Mouse (Mus musculus) gastrocnemius, adult 8-10 months (tissue): ENCODE measurements around the gene Prr13. TPM values are rescaled to one million over a fixed set of nuclear protein-coding genes. Genes with fewer than 3 reads are reported as not detected.

Experiments
- DNase-seq, 2 experiments: peaks; one replicate each; pipeline ENCODE4 v3.0.0; 2022; ENCODE audit warnings: low spot score in 2 of 2
- total RNA-seq, 4 experiments: library from RNA; stranded (reverse); gene quantifications; 2 replicates each; pipeline ENCODE4 v1.2.4; 2022

Gene Prr13
- 10 to 100 TPM; 16.4 to 22.3 (median 20.2) TPM for total RNA-seq

GRCm38 (mm10) chr15:102458904-102459317 is at the start of gene Prr13:
TSS of gene Prr13 (plus strand) at chr15:102459028.
- peak; percentile 82 to 87 for DNase-seq

GRCm38 (mm10) chr15:102409286-102409685 is 49.5 kb upstream of the Prr13 start:
- no peak for DNase-seq

DNA sequence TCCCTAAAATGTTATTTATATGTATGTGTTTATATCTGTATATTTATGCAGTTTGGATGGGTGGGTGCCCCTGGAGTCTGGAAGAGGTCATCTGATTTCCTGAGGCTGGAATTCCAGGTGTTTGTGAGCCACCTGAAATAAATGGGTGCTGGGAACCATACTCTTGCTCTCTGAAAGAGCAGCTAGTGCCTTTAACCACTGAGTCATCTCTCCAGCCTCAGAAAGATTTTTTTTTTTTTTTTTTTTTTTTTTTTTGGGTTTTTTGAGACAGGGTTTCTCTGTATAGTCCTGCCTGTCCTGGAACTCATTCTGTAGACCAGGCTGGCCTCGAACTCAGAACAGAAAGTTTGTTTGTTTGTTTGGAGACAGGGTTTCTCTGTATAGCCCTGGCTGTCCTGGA is 47.8 kb upstream of the Prr13 start:
- DNase-seq, result no peak

DNA sequence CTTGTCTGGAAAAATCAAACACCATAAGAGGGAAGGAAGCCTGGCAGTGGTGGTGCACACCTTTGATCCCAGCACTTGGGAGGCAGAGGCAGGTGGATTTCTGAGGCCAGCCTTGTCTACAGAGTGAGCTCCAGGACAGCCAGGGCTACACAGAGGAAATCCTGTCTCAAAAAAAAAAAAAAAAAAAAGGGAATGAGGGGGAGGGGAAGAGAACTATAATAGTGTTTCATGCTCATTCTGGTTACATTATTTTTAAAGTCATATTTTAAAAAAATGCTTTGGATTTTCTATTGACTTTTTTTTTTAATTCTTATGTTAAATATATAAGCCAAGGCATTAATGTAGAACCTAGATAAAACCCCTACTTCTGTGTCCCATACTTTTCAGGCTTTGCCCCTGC is 45.1 kb upstream of the Prr13 start:
- no peak for DNase-seq

DNA sequence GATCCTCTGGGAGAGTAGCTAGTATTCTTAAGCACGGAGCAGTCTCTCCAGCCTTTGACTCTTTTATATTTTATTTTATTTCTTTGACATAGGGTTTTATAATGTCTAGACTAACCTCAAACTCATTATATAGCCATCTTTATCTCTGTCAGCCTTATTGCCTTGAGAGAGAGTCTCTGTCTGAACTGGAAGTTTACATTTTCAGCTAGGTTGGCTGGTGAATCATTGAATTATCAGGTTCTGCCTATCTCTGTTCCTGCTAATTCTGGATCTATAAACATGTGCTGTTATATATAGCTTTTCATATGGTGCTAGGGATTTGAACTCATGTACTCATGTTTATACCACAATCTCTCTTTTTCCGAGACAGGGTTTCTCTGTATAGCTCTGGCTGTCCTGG is 41.3 kb upstream of the Prr13 start:
- DNase-seq, result no peak

DNA sequence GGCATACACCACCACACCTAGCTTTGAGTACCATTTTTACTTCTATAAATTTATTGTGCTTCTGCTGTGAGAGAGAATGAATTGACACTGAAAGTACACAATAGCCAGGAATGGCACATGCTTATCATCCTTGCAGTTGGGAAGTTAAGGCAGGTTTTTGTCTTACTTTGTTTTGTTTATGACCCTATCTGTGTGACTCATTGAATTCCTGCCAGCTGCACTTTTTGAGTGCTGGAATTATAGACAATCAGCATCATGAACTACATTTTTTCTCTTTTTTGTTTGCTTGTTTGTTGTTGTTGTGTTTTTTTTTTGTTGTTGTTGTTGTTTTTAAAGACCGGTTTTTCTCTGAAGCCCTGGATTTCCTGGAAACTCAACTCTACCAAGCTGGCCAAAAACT is 37.8 kb upstream of the Prr13 start:
- DNase-seq, result no peak

DNA sequence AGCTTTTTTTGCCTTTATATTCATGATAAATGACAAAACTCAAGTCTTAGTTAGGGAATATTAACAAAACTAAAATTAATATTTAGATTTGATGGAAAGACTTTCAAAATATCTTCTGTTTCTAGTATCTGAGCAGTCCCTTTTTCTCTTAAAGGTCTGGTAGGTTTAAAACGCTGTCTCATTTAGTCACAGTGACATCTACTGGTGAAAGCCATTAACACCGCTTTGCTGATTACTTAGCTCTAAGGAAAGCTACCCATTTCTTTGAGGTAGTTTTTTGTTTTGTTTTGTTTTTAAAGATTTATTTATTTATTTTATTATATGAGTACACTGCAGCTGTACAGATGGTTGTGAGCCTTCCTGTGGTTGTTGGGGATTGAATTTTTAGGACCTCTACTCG is 37.4 kb upstream of the Prr13 start:
- DNase-seq, result no peak

GRCm38 (mm10) chr15:102423602-102424240 is 35.1 kb upstream of the Prr13 start:
- DNase-seq, result no peak

DNA sequence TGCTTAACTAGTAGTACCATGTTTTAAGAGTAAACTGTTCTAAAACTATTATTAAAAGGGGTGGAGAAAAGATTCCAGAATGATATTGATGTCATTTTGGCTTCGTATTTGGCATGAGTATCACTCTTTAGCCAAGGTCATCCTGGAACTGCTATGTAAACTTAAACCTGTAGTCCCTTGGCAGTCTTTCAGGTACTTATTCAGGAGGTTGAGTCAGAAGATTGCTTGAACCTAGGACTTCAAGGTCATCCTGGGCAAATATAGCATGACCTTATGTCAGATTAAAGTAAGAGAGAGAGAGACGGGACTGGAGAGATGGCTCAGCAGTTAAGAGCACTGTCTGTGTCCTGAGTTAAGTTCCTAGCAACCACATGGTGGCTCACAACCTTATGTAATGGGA is 34.2 kb upstream of the Prr13 start:
- DNase-seq, result no peak

GRCm38 (mm10) chr15:102426963-102427362 is 31.9 kb upstream of the Prr13 start:
- no peak for DNase-seq

DNA sequence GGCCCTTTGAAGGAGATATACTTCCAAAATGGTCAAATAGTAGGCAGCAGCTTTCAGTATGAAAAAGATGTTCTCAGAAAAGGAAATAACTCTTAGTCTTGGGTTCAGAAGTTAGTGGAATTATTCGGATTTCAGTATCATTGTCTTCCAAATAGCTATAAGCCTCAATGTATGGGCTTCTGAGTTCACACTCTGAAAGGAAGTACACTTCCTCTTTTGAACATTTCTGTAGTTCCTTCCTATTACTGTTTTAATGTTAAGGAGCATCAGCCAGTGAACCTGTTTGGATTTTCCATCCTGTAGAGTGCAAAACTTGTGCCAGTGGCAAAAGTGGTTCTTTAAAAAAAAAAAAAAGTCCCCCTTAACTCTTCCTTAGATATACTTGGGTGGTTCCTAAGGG is 26.8 kb upstream of the Prr13 start:
- no peak for DNase-seq

- no peak for DNase-seq
These were observed 25.7 kb upstream of the Prr13 start for GRCm38 (mm10) chr15:102433173-102433572.

DNA sequence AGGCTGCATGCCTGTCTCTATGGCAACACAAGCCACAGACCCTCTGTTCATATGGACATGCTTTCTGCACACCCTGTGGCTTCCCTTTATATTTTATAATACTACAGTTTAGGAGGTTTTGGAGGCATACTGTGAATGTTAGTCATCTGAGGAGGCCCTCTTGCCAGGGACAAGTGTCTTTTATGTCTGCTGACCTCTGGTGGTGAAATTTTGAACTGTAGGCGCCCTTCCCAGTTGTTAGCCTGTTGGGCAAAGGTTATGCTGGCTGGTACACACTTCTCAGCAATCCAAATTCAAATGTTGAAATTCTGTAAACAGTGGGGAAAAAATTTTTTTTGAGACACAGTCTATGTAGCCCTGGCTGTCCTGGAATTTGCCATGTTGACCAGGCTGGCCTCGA is 16.3 kb upstream of the Prr13 start:
- peak; percentile 82 to 84 for DNase-seq

GRCm38 (mm10) chr15:102445146-102445545 is 13.7 kb upstream of the Prr13 start, which contains the start of gene Amhr2:
TSS of gene Amhr2 (plus strand) at chr15:102445367.
- no peak for DNase-seq

GRCm38 (mm10) chr15:102446448-102446847 is 12.4 kb upstream of the Prr13 start:
- no peak for DNase-seq

- no peak for DNase-seq
These were observed 9.5 kb upstream of the Prr13 start for GRCm38 (mm10) chr15:102449366-102449765.

DNA sequence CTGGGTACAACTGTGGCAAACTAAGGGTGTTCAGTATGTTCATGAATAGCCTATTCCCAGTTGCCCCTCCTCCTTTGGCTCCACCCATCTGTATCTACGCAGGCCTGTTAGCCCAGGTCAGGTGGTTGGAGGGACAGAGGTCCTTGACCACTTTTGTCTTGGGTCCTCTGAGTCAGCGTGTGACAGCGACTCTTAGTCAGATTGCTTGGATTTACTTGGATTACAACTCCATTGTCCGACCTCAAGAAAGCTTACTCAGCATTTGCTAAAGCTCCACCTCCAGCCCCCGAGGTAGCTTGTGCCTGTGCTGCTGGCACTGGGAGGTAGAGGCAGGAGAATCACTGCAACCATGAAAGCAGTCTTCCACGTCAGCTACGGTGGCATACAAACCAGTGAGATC is 7.9 kb upstream of the Prr13 start:
- DNase-seq, result no peak

- DNase-seq, result peak; percentile 38 to 50
These were observed 7.0 kb upstream of the Prr13 start for GRCm38 (mm10) chr15:102451666-102452430.

DNA sequence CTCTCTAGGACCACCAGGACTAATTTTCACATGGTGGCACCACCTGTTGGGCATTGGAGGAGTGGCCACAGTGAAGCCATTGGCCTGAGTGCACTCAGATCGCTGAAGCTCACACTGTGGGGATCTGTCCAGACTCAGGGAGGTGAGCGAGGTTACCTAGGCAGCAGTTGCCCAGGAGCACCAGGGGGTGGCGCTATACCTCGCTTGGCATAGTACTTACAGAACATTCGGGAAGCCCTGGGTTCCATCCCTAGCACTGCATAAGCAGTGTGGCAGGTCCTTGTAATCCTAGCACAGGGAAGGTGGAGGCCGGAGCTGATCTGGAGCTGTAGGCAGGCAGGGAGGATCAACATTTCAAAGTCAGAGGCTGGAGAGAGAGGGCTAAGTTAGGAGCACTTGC is 2.8 kb upstream of the Prr13 start:
- DNase-seq, result no peak

DNA sequence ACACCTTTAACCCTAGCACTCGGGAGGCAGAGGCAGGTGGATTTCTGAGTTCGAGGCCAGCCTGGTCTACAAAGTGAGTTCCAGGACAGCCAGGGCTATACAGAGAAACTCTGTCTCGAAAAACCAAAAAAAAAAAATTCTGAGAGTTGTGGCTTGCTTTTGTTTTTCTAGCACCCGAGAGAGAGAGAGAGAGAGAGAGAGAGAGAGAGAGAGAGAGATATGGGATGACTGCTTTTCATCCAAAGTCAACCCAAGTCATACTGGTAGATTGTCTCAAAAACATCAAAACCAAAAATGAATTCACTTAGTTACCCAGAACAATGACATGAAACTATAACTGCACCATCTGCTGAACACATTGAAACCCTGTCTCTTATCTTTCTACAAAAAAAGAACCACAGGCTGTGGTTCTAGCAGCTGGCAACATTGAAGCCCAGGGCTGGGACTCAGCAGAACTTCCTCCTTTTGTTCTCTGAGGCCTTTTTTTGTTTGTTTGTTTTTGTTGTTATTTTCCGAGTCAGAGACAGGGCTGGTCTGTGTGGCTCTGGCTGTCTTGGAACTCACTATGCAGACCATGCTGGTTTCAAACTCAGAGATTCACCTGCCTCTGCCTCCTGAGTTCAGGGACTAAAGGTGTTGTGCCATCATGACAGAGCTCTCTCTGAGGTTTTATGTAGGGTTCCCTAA is 635 bp upstream of the Prr13 start:
- DNase-seq, result no peak

GRCm38 (mm10) chr15:102459381-102459780 is 553 bp downstream of the Prr13 start:
- no peak for DNase-seq

GRCm38 (mm10) chr15:102459847-102460246 is 1.0 kb downstream of the Prr13 start:
- DNase-seq, result no peak
